Mouse (Mus musculus) v-Abl transformed pro-B cells (cell line): Measurements from ENCODE around the gene Spata20.

ENCODE experiments used
- in situ Hi-C, 2 experiments: fragments of 400-800 bp; cut with MboI; formaldehyde crosslinking; loops; one replicate each; pipeline ENCODE4 v1.15.1; 2025; ENCODE audit not compliant: unreplicated experiment in 2 of 2

Spata20 gene

GRCm38 (mm10) chr11:94483921-94484320 lies 2.1 kb downstream of the Spata20 start:
- in situ Hi-C loops = loop anchor here (5.0 to 10.0 kb wide), 4 partner anchors 147 to 352 kb away; no protein-coding TSS in a partner anchor

DNA sequence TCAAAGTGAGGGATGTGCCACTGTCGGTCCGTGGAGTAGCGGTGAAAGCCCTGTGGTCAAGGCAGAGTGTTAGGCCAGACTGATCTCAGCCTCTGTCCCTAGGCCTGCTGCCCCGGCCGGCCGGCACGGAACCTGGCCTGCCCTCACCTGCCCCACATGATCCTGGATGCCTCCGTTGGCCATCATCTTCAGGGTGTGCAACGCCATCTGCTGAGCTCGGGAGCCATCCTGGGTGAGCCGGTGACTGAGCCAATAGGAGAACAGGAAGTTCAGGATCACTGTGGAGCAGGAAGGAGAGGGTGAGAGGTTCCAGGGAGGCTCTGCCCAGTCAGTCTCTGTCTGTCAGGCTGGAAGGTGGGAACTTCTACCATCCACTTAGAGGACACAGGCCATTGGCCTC lies 2.5 kb downstream of the Spata20 start:
- in situ Hi-C loops = loop anchor here (5.0 to 10.0 kb wide), 4 partner anchors 146 to 351 kb away; no protein-coding TSS in a partner anchor

GRCm38 (mm10) chr11:94482738-94483137 lies 3.2 kb downstream of the Spata20 start:
- in situ Hi-C loops = loop anchor here (5.0 to 10.0 kb wide), 4 partner anchors 145 to 350 kb away; no protein-coding TSS in a partner anchor

DNA sequence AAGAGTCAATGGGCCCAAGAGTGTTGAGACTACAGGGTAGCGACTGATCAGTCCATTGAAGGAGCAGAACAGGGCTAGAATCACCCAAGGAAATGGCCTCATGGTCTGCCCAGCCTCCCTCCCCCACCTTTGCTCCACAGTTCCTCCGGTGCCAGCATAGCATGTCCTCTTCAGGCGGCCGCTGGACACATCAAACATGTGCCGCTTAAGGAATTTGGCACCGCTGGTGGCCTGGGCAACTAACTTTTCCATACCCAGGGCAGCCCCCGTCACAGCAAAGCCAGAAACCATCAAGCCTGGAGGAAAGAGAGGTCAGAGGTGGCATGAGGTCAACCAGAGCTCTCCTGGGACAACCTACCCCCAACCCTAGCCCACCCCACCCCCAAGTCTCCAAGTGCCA lies 4.0 kb downstream of the Spata20 start:
- in situ Hi-C loops = loop anchor here (5.0 to 10.0 kb wide), 4 partner anchors 145 to 350 kb away; no protein-coding TSS in a partner anchor

- in situ Hi-C loops = loop anchor here (5.0 to 10.0 kb wide), 4 partner anchors 143 to 348 kb away; no protein-coding TSS in a partner anchor
Measured at GRCm38 (mm10) chr11:94480382-94480781, 5.6 kb downstream of the Spata20 start.

- in situ Hi-C loops = no loop called here
Measured at GRCm38 (mm10) chr11:94477651-94478050, 8.3 kb downstream of the Spata20 start.

DNA sequence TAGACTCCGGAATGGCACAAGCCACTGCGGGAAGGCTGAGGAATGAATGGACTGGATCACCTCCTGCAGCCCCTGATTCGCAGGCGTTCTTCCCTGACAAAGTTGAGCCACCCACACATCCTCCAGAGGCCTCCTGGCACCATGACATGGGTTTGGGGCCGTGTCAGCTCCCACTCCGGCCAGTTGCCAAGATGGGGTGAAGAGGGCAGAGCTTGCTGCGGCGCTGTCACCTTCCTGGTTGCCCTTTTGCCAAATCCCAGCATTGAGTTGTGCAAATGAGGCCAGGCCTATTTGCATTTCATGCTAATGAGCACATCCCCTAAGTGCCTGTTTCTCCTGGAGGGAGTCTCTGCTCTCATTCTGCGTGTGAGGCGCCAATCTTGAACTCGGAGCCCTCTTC lies 10.3 kb downstream of the Spata20 start:
- in situ Hi-C loops = no loop called here

GRCm38 (mm10) chr11:94474544-94474910 lies 11.5 kb downstream of the Spata20 start:
- in situ Hi-C loops = no loop called here

- in situ Hi-C loops = no loop called here
Measured at GRCm38 (mm10) chr11:94473707-94474543, 12.1 kb downstream of the Spata20 start, which contains the start of gene Cacna1g. Gene Cacna1g (minus strand): TSS chr11:94474198.

- in situ Hi-C loops = no loop called here
Measured at GRCm38 (mm10) chr11:94472916-94473706, 12.9 kb downstream of the Spata20 start.

GRCm38 (mm10) chr11:94472585-94472915 lies 13.4 kb downstream of the Spata20 start:
- in situ Hi-C loops = no loop called here

- in situ Hi-C loops = no loop called here
Measured at GRCm38 (mm10) chr11:94471740-94472584, 14.0 kb downstream of the Spata20 start.

- in situ Hi-C loops = no loop called here
Measured at GRCm38 (mm10) chr11:94470391-94470790, 15.6 kb downstream of the Spata20 start.

GRCm38 (mm10) chr11:94469136-94470064 lies 16.6 kb downstream of the Spata20 start:
- in situ Hi-C loops = no loop called here

GRCm38 (mm10) chr11:94468582-94469064 lies 17.4 kb downstream of the Spata20 start:
- in situ Hi-C loops = no loop called here

GRCm38 (mm10) chr11:94466333-94466855 lies 19.6 kb downstream of the Spata20 start:
- in situ Hi-C loops = no loop called here

- in situ Hi-C loops = no loop called here
Measured at GRCm38 (mm10) chr11:94464170-94464569, 21.8 kb downstream of the Spata20 start.

- in situ Hi-C loops = no loop called here
Measured at GRCm38 (mm10) chr11:94461856-94462255, 24.1 kb downstream of the Spata20 start.

DNA sequence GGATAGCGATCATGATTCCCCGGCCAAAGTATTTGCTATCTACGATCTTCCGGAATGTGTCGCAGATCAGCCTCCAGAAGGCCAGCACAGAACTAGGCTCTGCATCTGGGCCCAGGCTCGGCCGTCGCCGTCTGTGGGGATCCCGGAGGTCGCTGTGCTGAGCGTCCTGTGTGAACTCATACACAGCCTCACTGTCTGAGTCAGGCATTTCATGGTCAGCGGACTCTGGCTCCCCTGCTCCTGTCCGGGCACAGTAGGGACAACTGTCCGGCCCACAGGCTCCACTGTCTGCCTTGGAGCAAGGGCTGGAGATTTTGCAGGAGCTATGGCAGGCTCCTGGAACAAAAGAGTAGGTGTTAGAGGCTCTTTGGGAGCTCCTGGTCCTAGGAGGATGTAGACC lies 29.0 kb downstream of the Spata20 start:
- in situ Hi-C loops = no loop called here
